Mouse (Mus musculus): ENCODE results near the gene Vipr1.

The Vipr1 gene

GRCm38 (mm10) chr9:121671300-121671699, 28.8 kb downstream of the Vipr1 start:
- in situ Hi-C loops (cut with MboI; ENCODE audit: unreplicated experiment in 2 of 2) = loop anchor here (5.0 to 10.0 kb wide), 3 partner anchors 36 to 1096 kb away; partner anchors contain the start of genes Rpl14 (in 1 of the 2) and Sec22c (in 1 of the 2)

DNA sequence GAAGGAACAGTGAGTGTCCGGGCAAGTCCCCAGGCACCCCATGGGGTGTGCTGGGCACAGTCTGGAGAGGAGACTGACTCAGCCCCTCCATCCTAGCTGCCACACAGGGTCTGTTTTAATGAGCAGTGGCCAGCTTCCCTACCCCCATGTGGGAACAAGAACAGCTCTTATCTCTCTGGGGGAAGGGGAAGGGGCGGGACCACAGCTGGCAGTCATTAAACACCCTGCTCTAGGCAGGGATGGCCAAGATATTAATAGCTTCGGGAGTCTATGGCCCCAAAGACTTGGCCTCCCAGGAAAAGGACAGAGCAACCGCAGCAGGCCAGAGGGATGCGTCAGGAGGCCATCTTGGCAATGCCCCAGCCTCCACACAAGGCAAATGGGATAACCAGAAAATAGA, 29.8 kb downstream of the Vipr1 start:
- in situ Hi-C loops (cut with MboI; ENCODE audit: unreplicated experiment in 2 of 2) = loop anchor here (5.0 to 10.0 kb wide), 3 partner anchors 35 to 1098 kb away; partner anchors contain the start of genes Rpl14 (in 1 of the 2) and Sec22c (in 1 of the 2)

GRCm38 (mm10) chr9:121673716-121674115, 31.2 kb downstream of the Vipr1 start:
- in situ Hi-C loops (cut with MboI; ENCODE audit: unreplicated experiment in 2 of 2) = loop anchor here (5.0 to 10.0 kb wide), 3 partner anchors 34 to 1099 kb away; partner anchors contain the start of genes Rpl14 (in 1 of the 2) and Sec22c (in 1 of the 2)

GRCm38 (mm10) chr9:121675011-121675410, 32.5 kb downstream of the Vipr1 start:
- in situ Hi-C loops (cut with MboI; ENCODE audit: unreplicated experiment in 2 of 2) = loop anchor here (10.0 kb wide), 2 partner anchors 300 to 1100 kb away; partner anchors contain the start of gene Rpl14 (in 1 of the 2)

DNA sequence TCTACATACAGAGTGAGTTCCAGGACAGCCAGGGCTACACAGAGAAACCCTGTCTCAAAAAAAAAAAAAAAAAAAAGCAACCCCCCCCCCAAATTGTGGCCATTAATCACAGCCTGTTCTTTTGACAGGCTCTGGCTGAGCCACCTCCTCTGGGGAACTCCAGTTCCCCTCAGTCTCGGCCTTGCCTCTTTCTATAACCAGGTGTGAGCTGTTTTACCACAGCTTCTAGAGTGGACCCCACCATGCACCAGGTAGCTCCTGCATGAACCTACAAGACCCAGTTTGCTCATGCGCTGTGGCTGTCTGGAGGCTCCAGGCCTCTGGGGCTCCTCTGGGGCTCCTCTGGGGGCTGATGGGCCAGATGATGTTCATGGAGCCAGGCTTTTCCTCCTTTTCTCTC, 33.0 kb downstream of the Vipr1 start:
- in situ Hi-C loops (cut with MboI; ENCODE audit: unreplicated experiment in 2 of 2) = loop anchor here (10.0 kb wide), 2 partner anchors 301 to 1101 kb away; partner anchors contain the start of gene Rpl14 (in 1 of the 2)

DNA sequence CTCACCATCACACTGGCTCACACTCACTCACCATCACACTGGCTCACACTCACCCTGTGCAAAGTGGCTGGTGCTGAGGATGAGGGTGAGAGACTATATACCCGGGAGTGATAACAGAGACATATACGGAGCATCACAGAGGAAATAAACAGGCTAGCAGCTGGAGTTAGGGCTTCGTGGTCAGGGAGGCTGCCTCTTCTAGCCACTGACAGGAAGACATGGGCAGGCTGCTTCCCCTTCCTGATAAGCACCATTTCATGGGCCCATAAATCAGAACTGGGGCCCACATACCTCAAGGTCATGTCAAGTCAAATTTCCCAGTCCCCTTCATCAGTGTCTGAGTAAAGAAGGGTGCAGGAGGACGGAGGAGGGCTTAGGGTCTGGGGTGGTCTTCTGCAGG, 34.6 kb downstream of the Vipr1 start:
- in situ Hi-C loops (cut with MboI; ENCODE audit: unreplicated experiment in 2 of 2) = loop anchor here (10.0 kb wide), 2 partner anchors 302 to 1102 kb away; partner anchors contain the start of gene Rpl14 (in 1 of the 2)

- in situ Hi-C loops (cut with MboI; ENCODE audit: unreplicated experiment in 2 of 2) = loop anchor here (10.0 kb wide), 2 partner anchors 303 to 1103 kb away; partner anchors contain the start of gene Rpl14 (in 1 of the 2)
Measured at GRCm38 (mm10) chr9:121677476-121677875, 35.0 kb downstream of the Vipr1 start.

- in situ Hi-C loops (cut with MboI; ENCODE audit: unreplicated experiment in 2 of 2) = loop anchor here (10.0 kb wide), 2 partner anchors 305 to 1105 kb away; partner anchors contain the start of gene Rpl14 (in 1 of the 2)
Measured at GRCm38 (mm10) chr9:121679549-121679948, 37.0 kb downstream of the Vipr1 start.

- in situ Hi-C loops (cut with MboI; ENCODE audit: unreplicated experiment in 2 of 2) = loop anchor here in 1 of 2 experiments (10.0 kb wide), 1 partner anchor 196 kb away; no protein-coding TSS in a partner anchor
Measured at GRCm38 (mm10) chr9:121681191-121681590, 38.7 kb downstream of the Vipr1 start.

DNA sequence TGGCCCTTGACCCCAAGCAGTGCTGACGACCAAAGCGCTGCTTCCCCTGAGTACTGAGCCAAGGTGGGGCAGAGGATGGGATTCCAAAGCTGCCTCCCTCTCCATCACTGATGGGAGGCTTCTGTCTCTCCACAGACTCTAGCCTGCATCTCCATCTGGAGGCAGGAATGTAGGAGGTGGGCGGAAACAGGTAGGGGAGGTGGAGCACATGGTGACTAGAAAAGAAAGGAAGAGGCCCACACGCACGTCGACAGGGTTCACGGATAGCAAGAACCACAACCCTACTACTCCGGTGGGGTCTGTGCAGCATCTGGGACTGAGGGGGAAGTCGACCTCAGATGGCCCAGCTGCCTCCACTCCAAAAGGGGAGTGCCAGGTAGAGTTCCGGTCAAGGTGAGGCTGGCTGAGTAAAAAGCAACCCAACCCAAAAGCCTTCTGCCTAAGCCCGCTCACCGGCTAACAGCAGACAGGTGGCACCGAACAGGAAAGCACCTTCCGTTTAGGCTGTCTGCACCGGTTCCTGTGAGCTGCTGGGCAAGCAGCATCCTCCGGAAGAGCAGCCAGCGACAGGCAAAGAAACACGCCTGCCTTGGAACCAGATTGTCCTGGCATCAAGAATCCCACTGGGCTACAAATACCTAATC, 39.6 kb downstream of the Vipr1 start:
- in situ Hi-C loops (cut with MboI; ENCODE audit: unreplicated experiment in 2 of 2) = loop anchor here in 1 of 2 experiments (10.0 kb wide), 1 partner anchor 197 kb away; no protein-coding TSS in a partner anchor

DNA sequence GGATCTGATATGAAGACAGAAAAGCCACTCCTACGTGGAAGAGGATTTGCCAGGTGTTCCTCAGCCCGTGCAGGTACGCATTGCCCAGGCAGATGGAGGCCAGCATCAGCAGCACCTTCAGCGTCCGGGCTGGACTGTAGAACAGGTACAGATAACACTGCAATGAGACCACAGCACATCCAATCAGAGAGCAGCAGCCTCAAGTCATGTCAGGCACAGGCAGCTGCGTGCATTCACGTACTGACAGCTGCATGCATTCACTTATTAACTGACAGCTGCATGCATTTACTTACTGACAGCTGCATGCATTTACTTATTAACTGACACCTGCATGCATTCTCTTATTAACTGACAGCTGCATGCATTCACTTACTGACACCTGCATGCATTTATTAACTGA, 42.2 kb downstream of the Vipr1 start:
- in situ Hi-C loops (cut with MboI; ENCODE audit: unreplicated experiment in 2 of 2) = loop anchor here in 1 of 2 experiments (10.0 kb wide), 1 partner anchor 200 kb away; no protein-coding TSS in a partner anchor

DNA sequence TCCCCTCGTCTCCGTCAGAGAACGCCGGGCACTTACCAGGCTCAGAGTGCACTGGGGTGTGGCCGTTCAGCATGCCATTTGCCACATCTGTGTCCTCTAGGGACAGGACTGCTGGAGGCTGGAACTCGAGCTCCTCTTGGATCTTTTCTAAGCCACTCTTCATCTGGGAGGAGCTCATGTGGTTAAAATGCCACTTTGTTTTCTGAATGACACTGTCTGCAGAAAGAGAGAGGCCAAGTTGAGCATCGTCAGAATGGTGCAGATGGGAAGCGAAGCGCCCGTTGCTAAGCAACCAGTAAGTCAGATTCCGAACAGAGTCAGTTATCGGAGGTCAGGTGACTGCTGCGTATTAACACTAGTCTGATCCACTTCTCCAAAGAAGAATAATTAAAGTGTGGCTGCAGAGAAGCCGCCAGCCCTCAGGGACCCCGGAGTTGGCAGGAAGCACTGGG, 47.7 kb downstream of the Vipr1 start:
- in situ Hi-C loops (cut with MboI; ENCODE audit: unreplicated experiment in 2 of 2) = loop anchor here in 1 of 2 experiments (10.0 kb wide), 1 partner anchor 295 kb away; no protein-coding TSS in a partner anchor

DNA sequence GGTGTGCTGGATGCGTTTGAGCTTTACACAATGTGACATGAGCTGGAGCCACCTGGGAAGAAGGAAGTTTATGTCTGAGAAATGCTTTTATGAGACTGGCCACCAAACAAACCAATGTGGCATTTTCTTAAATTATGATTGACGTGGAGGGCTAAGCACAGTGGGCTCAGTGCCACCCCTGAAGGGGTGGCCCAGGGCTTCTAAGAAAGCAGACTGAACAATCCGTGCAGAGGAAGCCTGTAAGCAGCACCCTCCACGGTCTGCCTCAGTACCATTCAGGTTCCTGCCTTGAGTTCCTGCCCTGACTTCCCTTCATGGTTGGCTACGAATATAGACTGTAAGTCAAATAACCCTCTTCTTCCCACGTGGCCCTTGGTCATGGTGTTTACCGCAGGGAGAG, 48.2 kb downstream of the Vipr1 start:
- in situ Hi-C loops (cut with MboI; ENCODE audit: unreplicated experiment in 2 of 2) = loop anchor here in 1 of 2 experiments (10.0 kb wide), 1 partner anchor 294 kb away; no protein-coding TSS in a partner anchor

GRCm38 (mm10) chr9:121694736-121695135, 52.2 kb downstream of the Vipr1 start:
- in situ Hi-C loops (cut with MboI; ENCODE audit: unreplicated experiment in 2 of 2) = loop anchor here in 1 of 2 experiments (5.0 to 10.0 kb wide), 2 partner anchors 183 to 290 kb away; no protein-coding TSS in a partner anchor

GRCm38 (mm10) chr9:121696626-121697025, 54.1 kb downstream of the Vipr1 start:
- in situ Hi-C loops (cut with MboI; ENCODE audit: unreplicated experiment in 2 of 2) = loop anchor here in 1 of 2 experiments (5.0 to 10.0 kb wide), 2 partner anchors 181 to 288 kb away; no protein-coding TSS in a partner anchor

DNA sequence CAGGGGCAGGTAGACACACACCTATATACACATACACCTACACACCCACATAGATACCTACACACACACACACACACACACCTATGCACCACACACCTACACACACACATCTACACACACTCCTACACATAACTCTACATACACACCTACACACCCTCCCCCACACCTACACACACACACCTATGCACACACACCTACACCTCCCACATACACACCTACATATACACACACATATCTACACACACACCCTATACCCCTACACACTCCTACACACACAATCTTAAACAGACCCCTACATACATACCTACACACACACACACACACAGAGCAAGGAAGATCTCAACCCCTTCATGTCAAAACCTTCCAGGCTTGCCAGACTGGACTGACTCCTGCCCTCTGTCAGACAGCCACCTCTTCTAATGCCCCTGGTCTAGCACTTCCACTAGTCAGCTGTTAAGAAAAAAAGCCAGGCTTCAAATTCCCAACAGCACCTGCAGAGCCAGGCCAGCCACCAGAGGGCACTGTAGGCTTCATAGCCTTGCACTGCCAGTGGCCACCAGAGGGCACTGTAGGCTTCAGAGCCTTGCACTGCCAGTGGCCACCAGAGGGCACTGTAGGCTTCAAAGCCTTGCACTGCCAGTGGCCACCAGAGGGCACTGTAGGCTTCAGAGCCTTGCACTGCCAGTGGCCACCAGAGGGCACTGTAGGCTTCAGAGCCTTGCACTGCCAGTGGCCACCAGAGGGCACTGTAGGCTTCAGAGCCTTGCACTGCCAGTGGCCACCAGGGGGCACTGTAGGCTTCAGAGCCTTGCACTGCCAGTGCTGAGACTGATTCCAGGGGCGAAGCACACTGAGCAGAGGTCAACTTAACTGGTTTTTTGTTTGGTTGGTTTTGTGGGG, 54.9 kb downstream of the Vipr1 start:
- in situ Hi-C loops (cut with MboI; ENCODE audit: unreplicated experiment in 2 of 2) = loop anchor here in 1 of 2 experiments (5.0 to 10.0 kb wide), 2 partner anchors 180 to 287 kb away; no protein-coding TSS in a partner anchor

GRCm38 (mm10) chr9:121704261-121704645, 61.7 kb downstream of the Vipr1 start:
- in situ Hi-C loops (cut with MboI; ENCODE audit: unreplicated experiment in 2 of 2) = loop anchor here in 1 of 2 experiments (25.0 kb wide), 4 partner anchors 283 to 1783 kb away; partner anchors contain the start of genes 1110059G10Rik, Kif15, Limd1 and Pomgnt2

GRCm38 (mm10) chr9:121704646-121705625, 62.4 kb downstream of the Vipr1 start, which contains the start of gene Sec22c:
Sec22c (minus strand) TSS chr9:121705490.
- in situ Hi-C loops (cut with MboI; ENCODE audit: unreplicated experiment in 2 of 2) = loop anchor here in 1 of 2 experiments (5.0 to 25.0 kb wide), 5 partner anchors 33 to 1782 kb away; partner anchors contain the start of genes 1110059G10Rik, Kif15, Limd1 and Pomgnt2

Data from v-Abl transformed pro-B cells (cell line).